Mouse (Mus musculus): ENCODE data around the gene Cwc22. TPM values are rescaled to one million over a fixed set of nuclear protein-coding genes. Genes with fewer than 3 reads are reported as not detected.

The Cwc22 gene
- polyA plus RNA-seq, 1 experiment from 2014 or later, result 8.8 TPM

- H3K9ac ChIP-seq (ENCODE audit: low read depth, low read length), result no peak overlapping the region
- no peaks in the 10 kb centered on the region for H3K4me1 ChIP-seq (replicated peaks; ENCODE audit: control insufficient read depth, insufficient read depth, low read length)
- 95% methylated on average over 6 of the region's 6 CpGs for WGBS
- H3K27me3 ChIP-seq (replicated peaks; ENCODE audit: control insufficient read depth, insufficient read depth, low read length), result no peaks in the 10 kb centered on the region
- H3K9me3 ChIP-seq (ENCODE audit: control insufficient read depth), result no peaks in the 10 kb centered on the region
- no peak for TF ChIP-seq CTCF (IDR thresholded peaks at IDR 0.05; ENCODE audit: low read depth)
- H3K4me2 ChIP-seq (replicated peaks; ENCODE audit: low read depth), result no peak overlapping the region
- no peak overlapping the region for H3K4me3 ChIP-seq (ENCODE audit: low read depth, low read length)
- ATAC-seq, result no peak
- peaks cover 24% of the 10 kb centered on the region for H3K36me3 ChIP-seq (ENCODE audit: control insufficient read depth, insufficient read depth)
- H3K27ac ChIP-seq (ENCODE audit: low read depth, low read length), result no peak overlapping the region
Measured at GRCm38 (mm10) chr2:77889949-77890348, 56.2 kb downstream of the Cwc22 start.

GRCm38 (mm10) chr2:77889401-77889800 is 56.8 kb downstream of the Cwc22 start:
- Histone ChIP-seq H3K4me3 (ENCODE audit: low read depth, low read length) (no peak overlapping the region), H3K27me3 (replicated peaks; ENCODE audit: control insufficient read depth, insufficient read depth, low read length) (no peaks in the 10 kb centered on the region), H3K9ac (ENCODE audit: low read depth, low read length) (no peak overlapping the region), H3K36me3 (ENCODE audit: control insufficient read depth, insufficient read depth) (peaks cover 19% of the 10 kb centered on the region), H3K4me2 (replicated peaks; ENCODE audit: low read depth) (no peak overlapping the region), H3K9me3 (ENCODE audit: control insufficient read depth) (no peaks in the 10 kb centered on the region), H3K27ac (ENCODE audit: low read depth, low read length) (no peak overlapping the region), H3K4me1 (replicated peaks; ENCODE audit: control insufficient read depth, insufficient read depth, low read length) (no peaks in the 10 kb centered on the region)
- ATAC-seq, result no peak
- WGBS, result 86% methylated on average over 5 of the region's 5 CpGs
- TF ChIP-seq CTCF (IDR thresholded peaks at IDR 0.05; ENCODE audit: low read depth), result no peak

GRCm38 (mm10) chr2:77888826-77889225 is 57.3 kb downstream of the Cwc22 start:
- H3K9me3 ChIP-seq (ENCODE audit: control insufficient read depth), result no peaks in the 10 kb centered on the region
- H3K9ac ChIP-seq (ENCODE audit: low read depth, low read length), result no peak overlapping the region
- no peak overlapping the region for H3K4me3 ChIP-seq (ENCODE audit: low read depth, low read length)
- no peaks in the 10 kb centered on the region for H3K27me3 ChIP-seq (replicated peaks; ENCODE audit: control insufficient read depth, insufficient read depth, low read length)
- 84% methylated on average over 2 of the region's 2 CpGs for WGBS
- H3K4me1 ChIP-seq (replicated peaks; ENCODE audit: control insufficient read depth, insufficient read depth, low read length), result no peaks in the 10 kb centered on the region
- no peak overlapping the region for H3K4me2 ChIP-seq (replicated peaks; ENCODE audit: low read depth)
- H3K27ac ChIP-seq (ENCODE audit: low read depth, low read length), result no peak overlapping the region
- no peak for TF ChIP-seq CTCF (IDR thresholded peaks at IDR 0.05; ENCODE audit: low read depth)
- H3K36me3 ChIP-seq (ENCODE audit: control insufficient read depth, insufficient read depth), result peaks cover 14% of the 10 kb centered on the region; the same call in 1 of the 2 replicates
- ATAC-seq, result no peak

GRCm38 (mm10) chr2:77888056-77888455 is 58.1 kb downstream of the Cwc22 start:
- no peak for TF ChIP-seq CTCF (IDR thresholded peaks at IDR 0.05; ENCODE audit: low read depth)
- H3K9ac ChIP-seq (ENCODE audit: low read depth, low read length), result no peak overlapping the region
- ATAC-seq, result no peak

GRCm38 (mm10) chr2:77887166-77887565 is 59.0 kb downstream of the Cwc22 start:
- no peak for ATAC-seq
- TF ChIP-seq CTCF (IDR thresholded peaks at IDR 0.05; ENCODE audit: low read depth), result no peak
- Histone ChIP-seq H3K27ac (ENCODE audit: low read depth, low read length) (no peak overlapping the region), H3K27me3 (replicated peaks; ENCODE audit: control insufficient read depth, insufficient read depth, low read length) (no peaks in the 10 kb centered on the region), H3K4me2 (replicated peaks; ENCODE audit: low read depth) (no peak overlapping the region), H3K36me3 (ENCODE audit: control insufficient read depth, insufficient read depth) (no peaks in the 10 kb centered on the region), H3K4me3 (ENCODE audit: low read depth, low read length) (no peak overlapping the region), H3K9ac (ENCODE audit: low read depth, low read length) (no peak overlapping the region), H3K9me3 (ENCODE audit: control insufficient read depth) (no peaks in the 10 kb centered on the region), H3K4me1 (replicated peaks; ENCODE audit: control insufficient read depth, insufficient read depth, low read length) (no peaks in the 10 kb centered on the region)
- WGBS, result 91% methylated on average over 4 of the region's 4 CpGs

More at GRCm38 (mm10) chr2:77888056-77888455, 58.1 kb downstream of the Cwc22 start:
- Histone ChIP-seq H3K27me3 (replicated peaks; ENCODE audit: control insufficient read depth, insufficient read depth, low read length) (no peaks in the 10 kb centered on the region), H3K27ac (ENCODE audit: low read depth, low read length) (no peak overlapping the region), H3K4me2 (replicated peaks; ENCODE audit: low read depth) (no peak overlapping the region), H3K4me1 (replicated peaks; ENCODE audit: control insufficient read depth, insufficient read depth, low read length) (no peaks in the 10 kb centered on the region), H3K9me3 (ENCODE audit: control insufficient read depth) (no peaks in the 10 kb centered on the region), H3K4me3 (ENCODE audit: low read depth, low read length) (no peak overlapping the region), H3K36me3 (ENCODE audit: control insufficient read depth, insufficient read depth) (peaks cover 6% of the 10 kb centered on the region; the same call in 1 of the 2 replicates)
- WGBS, result 85% methylated on average over 6 of the region's 6 CpGs

GRCm38 (mm10) chr2:77885491-77886130 is 60.6 kb downstream of the Cwc22 start:
- Histone ChIP-seq H3K9ac (ENCODE audit: low read depth, low read length) (no peak overlapping the region), H3K9me3 (ENCODE audit: control insufficient read depth) (no peaks in the 10 kb centered on the region), H3K27me3 (replicated peaks; ENCODE audit: control insufficient read depth, insufficient read depth, low read length) (no peaks in the 10 kb centered on the region), H3K4me1 (replicated peaks; ENCODE audit: control insufficient read depth, insufficient read depth, low read length) (no peaks in the 10 kb centered on the region), H3K4me2 (replicated peaks; ENCODE audit: low read depth) (no peak overlapping the region), H3K4me3 (ENCODE audit: low read depth, low read length) (no peak overlapping the region), H3K27ac (ENCODE audit: low read depth, low read length) (no peak overlapping the region), H3K36me3 (ENCODE audit: control insufficient read depth, insufficient read depth) (no peaks in the 10 kb centered on the region)
- WGBS, result 83% methylated on average over 10 of the region's 10 CpGs
- ATAC-seq, result no peak
- TF ChIP-seq CTCF (IDR thresholded peaks at IDR 0.05; ENCODE audit: low read depth), result no peak

Data from intestine, postnatal 0 days (tissue).